Comparison of ENCODE assay signal across 18 mouse cellular contexts in genomic region chr2:135826616-135827360, GRCm38 (mm10).
DNase-seq lines count a peak whose midpoint lies in the region; ATAC-seq lines count a peak whose summit lies in the region.
"Had no signal": no experiment of that assay in that cellular context is flagged by ENCODE, and none has a peak within 500 bp of the region (broad histone marks: within the 10 kb centered on the region; RNA-seq: fewer than 3 reads in every experiment).

No protein-coding gene starts in this region.

- ATAC-seq in frontal cortex, adult (ENCODE audit: low TSS enrichment) = peak; percentile 60; the same call in 1 of the 2 replicates
- ATAC-seq in CD4-positive, CD25-positive, alpha-beta regulatory T cell, adult 4 months = peak; percentile 34
- ATAC-seq in common myeloid progenitor, adult 5-6 weeks (replicated peaks; ENCODE audit: low read depth, poor library complexity, severe bottlenecking) = peak; percentile 37; the same call in 1 of the 2 replicates
- ATAC-seq in inflammation-experienced regulatory T-cells, adult 6 months = no peak
- ATAC-seq: liver, postnatal 0 days had no signal

- no peak for DNase-seq in frontal cortex, postnatal 25 days (ENCODE audit: low spot score in 2 of 2)
- peak; percentile 25 for DNase-seq in 3T3-L1 (ENCODE audit: low read depth, low spot score)
- no peak for DNase-seq in c-Kit-positive CD71-positive TER-119-positive erythroid progenitor cells, embryonic 14.5 days (ENCODE audit: low spot score)
- DNase-seq in embryo, embryonic 9.5 days (ENCODE audit: extremely low spot score) = no peak
- DNase-seq: adrenal gland, postnatal 25 days; gastrocnemius, postnatal 10 days; kidney, adult 8-10 months; kidney, postnatal 25 days; left cerebral cortex, postnatal 4 days; liver; liver, postnatal 0 days; lung, postnatal 14 days; right cerebral cortex, adult 18-20 months; thymus, postnatal 36 days had no signal
